Mouse (Mus musculus) ES-Bruce4 (cell line): ENCODE data around the gene Hyal1.

Experiments
- EP300 ChIP-seq: IDR thresholded peaks from 2 replicates; pipeline ENCODE4 v1.6.1; 2011; ENCODE audit warnings: low read depth, low read length; ENCODE audit not compliant: insufficient read depth
- POLR2A ChIP-seq: IDR thresholded peaks from one replicate; pipeline ENCODE4 v1.8.1; 2011; ENCODE audit warnings: low read length; ENCODE audit not compliant: insufficient read depth

GRCm38 (mm10) chr9:107538711-107539110 lies 38.0 kb upstream of the Hyal1 start:
- TF ChIP-seq POLR2A = no peak
- TF ChIP-seq EP300 = no peak
